Mouse (Mus musculus) heart, postnatal 36 days (tissue): ENCODE results near the gene Skap2. TPM values are rescaled to one million over a fixed set of nuclear protein-coding genes. Genes with fewer than 3 reads are reported as not detected.

Experiments used
- DNase-seq, 2 experiments: peaks; one replicate each; pipeline ENCODE4 v3.0.0; 2021 to 2022
- intact Hi-C: fragments of 180-260 bp; cut with DNase I; formaldehyde crosslinking; loops from one replicate; pipeline ENCODE4 v1.15.1; 2025
- total RNA-seq, 2 experiments: library from RNA; stranded (reverse); gene quantifications; 2 replicates each; pipeline ENCODE4 v1.2.3; 2021

Skap2 gene
- total RNA-seq, 2 experiments from 2014 or later = 8.0 to 8.2 TPM

DNA sequence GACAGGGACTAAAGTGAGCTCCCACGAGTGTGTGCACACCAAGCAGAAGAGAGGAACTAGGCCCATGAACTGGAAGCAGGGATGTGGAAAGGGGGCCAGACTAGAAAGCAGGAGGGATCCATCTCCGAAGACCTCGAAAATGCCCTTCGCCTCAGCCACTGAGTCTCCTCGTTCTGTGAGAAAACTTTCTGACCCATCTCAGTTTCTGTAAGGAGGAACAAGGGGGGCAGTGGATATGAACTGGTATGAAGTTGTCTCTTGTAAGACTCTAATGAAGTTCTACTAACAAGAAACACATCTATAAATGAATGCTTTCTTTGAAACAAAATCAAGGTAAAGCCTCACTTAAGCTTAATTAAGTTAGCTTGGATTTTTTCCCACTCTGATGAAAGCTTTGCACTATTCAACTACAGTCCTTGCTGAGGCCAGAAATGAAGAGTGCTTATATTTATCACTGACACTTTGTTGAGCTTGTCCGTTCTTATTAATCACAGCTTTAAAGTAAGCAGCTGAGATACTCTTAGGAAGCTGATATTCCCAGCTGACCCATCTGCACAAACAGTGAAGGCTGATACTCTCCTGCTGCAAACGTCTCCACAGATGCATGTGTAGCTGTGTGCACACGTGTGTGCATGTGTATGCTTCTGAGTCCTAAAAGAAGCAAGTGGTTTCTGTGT, 113.9 kb downstream of the Skap2 start:
- intact Hi-C loops = no loop called here
- DNase-seq = no peak

DNA sequence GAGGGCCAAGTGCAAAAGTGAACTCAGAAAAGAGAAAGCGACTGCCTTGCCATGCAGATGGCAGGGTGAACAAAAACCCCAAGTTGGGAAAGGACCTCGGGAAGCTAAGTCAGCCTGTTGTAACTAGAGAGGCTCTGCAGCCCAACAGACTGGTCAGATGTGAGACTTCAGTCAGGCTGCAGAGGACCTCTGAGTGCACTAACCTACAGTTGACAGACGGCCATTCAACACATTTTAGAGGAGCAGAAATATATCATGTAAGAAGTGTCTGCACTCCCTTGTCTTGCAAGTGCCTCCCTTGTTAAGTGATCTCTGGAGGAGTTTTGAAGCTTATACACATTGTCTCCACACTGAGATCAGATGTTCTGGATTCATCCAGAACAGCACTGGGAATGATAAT, 116.6 kb downstream of the Skap2 start:
- intact Hi-C loops = no loop called here
- DNase-seq = no peak

DNA sequence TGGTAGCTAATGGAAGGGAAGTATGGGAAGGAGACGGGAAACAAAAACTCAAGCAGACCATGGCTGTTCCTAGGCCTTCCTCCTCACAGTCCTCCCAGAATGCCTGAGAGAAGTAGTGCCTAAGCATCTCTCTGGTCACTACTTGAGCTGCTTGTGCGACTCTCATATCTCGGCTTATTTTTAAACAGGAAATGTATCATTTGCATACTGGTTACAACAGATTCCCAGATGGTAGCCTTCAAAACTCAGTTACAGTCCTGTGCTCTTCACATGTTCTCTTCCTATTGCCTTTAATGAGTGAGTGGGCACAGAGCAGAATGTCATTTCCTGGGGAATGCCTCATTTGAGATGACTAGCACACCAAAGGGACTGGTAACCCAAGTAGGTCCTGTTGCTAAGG, 117.6 kb downstream of the Skap2 start:
- DNase-seq = no peak
- intact Hi-C loops = no loop called here

DNA sequence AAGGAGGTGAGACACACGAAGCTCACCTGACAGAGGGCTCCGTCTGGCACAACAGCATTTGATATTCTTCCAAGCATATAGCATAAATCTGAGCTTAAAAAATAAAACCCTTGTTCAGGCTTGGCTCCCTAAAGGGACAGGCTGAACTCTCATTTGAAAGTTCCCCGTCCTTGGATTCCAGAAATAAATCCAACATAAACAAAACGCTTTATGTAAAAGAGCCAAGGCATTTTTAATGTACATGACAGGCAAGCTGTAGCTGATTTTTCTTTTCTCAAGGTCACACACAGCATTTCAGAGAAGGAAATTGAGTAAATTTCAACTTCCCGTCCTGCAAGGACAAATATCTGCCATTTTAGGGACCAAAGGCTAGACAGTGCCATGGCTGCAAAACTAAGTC, 122.0 kb downstream of the Skap2 start:
- intact Hi-C loops = no loop called here

DNA sequence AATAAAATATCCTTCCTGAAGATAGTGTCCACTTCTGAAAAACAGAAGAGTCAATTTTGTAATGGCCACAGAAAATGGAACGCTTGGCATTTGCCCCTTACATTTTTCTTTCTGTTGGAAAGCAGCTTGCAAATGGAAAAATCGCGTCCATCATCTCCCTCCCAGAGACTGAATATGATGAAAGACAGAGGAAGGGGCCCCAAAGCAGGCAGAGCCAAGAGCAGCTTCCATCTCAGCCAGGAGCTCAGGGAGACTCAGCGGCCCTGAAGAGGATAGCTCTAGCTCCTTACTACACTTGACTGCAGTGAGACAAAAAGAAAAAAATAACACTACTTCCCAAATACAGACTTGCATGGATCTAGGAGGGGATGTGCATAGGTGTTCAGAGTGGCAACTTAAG, 122.5 kb downstream of the Skap2 start:
- intact Hi-C loops = no loop called here
- no peak for DNase-seq

More for the DNA sequence above, 122.0 kb downstream of the Skap2 start:
- no peak for DNase-seq

DNA sequence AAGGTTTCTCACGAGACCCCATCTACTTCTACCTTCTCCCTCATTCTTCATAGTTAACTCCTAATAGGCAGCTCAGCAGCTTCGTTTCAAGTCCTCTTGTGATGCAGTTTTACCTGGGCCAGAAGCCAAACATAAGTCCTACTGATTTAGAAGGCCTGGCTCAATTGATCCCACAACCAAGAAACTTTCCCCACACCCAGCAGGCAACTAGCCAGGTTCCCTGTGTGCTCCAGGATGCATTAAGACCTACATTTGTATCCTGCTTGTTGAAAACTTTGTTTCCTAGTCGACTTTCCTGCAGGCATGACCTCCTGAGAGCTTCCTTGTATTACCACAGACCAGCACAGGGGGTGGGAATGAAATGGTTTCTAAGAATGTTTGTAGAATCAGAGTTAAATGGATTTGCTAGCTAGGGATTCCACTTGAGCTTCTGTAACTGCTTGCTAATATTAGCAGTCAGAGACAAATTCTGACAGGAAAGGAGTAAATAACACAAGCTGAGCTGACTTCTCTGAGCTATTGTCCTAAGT, 125.4 kb downstream of the Skap2 start:
- intact Hi-C loops = no loop called here

DNA sequence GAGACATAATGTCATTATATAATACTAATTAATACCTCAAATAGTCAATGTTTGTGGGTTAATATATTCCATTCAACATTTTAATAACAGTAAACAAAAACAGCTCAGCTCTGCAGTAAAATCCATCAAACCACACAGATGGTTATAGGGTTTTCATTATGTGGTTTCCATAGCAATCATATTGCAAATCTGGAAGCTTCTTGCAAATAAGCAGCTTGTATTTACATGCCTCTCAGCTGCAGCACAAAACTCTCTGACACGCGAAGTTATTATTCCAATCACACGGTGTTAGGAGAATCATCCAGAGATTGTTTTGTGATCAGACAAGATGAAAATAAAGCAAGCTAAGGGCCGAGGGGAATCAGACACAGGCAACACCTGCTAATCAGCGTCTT, 129.5 kb downstream of the Skap2 start:
- DNase-seq = no peak
- intact Hi-C loops = no loop called here

More for the DNA sequence above, 125.4 kb downstream of the Skap2 start:
- DNase-seq = no peak

DNA sequence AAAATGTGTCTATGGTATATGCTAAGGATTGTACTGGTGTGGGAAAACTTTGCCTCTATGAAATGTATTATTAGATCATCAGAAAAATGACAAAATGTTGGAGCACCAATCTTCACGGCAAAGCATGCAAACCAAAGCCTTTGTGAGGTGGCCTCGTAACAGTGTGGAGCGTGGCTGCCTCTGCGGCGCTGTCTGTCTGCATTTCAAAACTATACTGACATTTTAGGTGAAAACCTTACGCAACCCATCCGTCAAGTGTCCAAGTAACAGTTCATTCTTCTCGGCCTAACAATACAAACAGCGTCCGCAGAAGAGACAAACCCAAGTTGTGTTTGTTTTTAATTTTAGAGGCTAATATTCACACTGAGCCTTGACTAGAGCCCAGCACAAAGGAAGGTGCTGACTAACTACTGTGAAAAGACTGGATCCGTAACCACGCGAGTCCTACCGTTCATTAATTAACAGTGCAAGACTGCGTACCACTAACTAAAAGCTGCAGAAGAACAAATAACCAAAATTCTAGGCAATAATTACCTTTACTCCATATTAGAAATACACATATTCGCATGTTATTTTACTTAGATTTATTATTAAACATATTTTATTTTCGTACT, 130.0 kb downstream of the Skap2 start:
- intact Hi-C loops = no loop called here
- no peak for DNase-seq

DNA sequence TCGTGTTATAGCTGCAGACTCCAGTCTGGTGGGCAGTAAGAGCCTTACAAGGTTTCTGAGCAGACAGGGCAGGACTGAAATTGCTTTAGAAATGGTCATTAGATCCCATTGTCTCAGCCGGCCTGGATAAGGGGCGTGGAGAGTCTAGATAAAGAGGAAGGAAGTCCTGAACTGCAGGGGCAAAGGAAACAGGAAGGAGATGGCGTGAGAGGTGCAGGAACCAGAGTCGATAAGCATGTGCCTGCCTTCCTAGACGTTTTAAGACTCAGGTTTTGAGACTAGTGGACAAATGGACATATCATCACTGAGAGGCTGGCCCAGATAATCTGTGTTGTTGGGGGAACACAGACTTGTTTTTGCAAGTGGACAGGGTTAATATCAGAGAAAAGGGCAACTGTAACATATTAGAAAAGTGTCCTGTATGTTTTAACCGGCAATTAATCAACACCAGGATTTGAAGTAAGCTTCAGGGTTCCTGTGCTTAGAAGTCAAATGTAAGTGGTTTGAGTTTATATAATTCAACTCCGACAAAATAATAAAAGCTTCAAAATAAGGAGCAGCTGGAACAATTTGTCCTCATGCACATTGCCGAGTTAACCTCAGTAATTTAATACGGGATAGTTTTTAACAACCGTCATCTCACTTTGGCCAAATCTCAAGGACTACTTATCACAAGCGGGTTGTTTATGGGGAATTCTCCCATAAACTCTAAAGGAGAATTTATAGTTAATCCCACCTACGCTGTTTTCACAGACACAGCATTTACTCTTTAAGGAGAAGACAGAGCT, 131.0 kb downstream of the Skap2 start:
- peak; percentile 22 to 27 for DNase-seq
- intact Hi-C loops = no loop called here

DNA sequence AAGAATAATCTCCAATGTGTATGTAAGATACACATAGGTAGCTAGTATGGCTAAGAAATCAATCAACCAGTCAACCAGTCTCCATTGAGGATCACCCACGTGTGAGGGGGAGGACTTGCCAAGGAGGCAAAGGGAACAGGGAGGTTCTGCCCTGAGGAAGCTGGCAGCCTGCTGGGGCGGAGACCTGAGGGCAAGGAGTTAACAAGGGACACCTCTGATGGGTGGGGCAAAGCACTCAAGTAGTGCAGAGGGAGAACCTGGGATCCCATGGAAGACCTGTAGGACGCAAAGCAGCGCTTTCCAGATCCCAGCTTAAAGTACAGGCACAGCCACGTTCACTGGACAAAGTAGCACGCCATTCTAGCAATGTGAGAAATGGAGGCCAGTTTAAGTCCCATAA, 131.6 kb downstream of the Skap2 start:
- intact Hi-C loops = no loop called here
- DNase-seq = no peak

DNA sequence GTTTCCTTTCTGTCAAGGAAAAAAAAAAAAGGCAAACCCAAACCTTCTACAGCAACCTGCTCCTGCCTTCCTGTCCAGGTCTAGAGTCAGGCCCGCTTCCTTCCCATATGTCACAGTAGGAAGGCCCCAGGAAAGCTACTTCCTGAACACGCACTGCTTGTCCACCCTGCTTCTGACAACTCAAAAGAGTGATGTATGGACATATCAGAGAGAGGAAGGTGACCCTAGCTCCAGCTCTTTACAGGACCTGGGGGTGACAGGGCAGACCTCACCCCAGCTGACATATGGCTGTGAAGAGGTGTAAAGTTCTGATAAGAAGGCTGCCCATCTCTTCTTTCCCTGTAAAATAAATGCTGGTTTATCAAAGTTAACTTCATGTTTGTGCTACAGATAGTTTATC, 133.8 kb downstream of the Skap2 start:
- intact Hi-C loops = loop anchor here (5.0 kb wide), 2 partner anchors 134 to 209 kb away; partner anchors contain the start of gene Skap2
- no peak for DNase-seq

DNA sequence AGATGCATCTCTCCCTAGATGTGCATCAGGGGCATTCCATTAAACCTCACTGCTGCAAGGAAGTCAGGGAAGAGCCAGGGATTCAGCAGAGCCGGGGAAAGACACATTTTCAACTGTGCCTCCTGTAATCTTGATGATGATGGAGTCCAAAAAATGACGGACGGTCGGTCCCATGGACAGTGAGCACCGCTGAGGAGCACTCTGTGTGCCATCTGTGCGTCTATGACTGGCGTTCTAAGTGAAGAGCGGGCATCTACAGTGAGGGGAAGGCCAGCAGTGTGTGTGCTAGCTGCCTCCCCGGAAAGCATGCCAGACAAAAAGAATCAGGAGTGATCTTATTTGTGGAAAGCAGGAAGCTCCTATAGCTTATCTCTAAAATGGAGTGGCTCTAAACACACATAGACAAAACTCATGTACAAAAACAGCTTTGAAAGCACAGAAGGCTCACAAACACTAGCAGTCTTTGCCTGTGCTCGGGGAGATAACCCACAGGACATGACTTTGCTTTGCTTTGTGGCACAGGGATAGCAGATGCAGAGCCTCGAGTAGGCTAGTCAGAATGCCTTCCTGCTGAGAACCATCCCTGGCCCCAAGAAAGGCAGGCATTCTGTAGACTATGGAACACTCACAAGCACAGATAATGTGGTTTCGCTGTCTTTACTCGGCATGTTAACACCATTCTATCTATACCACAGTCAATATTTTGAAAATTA, 135.4 kb downstream of the Skap2 start:
- intact Hi-C loops = loop anchor here (1.0 to 5.0 kb wide), 3 partner anchors 122 to 210 kb away; partner anchors contain the start of gene Skap2
- DNase-seq = no peak

DNA sequence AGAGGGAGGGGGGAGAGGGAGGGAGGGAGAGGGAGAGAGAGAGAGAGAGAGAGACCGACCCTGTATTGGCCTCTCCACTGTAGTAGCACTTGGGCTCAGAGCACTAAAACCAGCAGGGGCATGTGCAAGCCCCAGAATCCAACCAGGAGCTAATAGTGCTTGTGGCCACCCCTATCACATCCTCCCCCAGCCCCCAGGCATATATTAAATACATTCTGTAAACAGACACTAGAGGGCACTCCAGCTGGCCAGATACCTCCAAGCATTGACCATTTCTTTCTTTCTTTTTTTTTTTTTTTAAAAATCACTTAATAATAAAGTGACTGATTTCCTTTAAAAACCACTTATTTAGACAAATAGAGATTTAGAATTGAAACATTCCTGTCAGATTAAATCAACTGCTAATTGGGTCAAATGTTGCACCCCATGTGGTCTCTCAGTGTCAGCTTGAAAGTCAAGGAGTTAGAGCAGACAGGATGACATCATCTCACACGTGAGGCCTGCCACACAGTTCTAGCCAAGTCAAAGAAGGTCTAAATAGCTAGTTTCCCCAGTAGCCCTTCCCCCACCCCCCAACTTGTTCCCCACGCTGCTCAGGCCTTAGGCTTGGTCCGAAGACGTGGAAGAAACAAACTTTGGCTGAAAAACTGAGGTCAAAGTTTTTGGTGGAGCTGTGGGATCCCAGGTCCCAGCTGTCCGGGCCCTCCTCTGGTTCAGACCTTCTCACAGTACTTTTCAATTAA, 136.3 kb downstream of the Skap2 start:
- intact Hi-C loops = loop anchor here (1.0 to 5.0 kb wide), 3 partner anchors 123 to 211 kb away; partner anchors contain the start of gene Skap2
- DNase-seq = no peak

DNA sequence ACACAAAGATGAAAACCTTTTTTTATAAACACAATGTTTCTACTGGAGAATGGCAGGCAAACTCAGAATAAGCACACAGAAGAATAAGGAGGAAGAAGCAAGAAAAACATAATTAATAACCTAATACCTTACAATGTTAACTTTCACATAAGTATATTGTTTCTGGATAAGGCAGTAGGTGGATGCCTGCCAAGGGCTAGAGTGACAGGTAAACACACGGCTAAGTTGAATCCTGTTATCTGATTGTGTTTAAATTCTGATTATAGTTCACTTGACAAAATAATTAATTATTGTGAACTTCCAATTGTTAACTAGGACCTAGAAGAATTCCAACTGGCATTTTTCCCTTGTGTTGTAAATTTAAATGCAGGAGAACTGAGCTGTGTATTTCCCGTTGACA, 138.3 kb downstream of the Skap2 start:
- no peak for DNase-seq
- intact Hi-C loops = loop anchor here (5.0 kb wide), 1 partner anchor 348 kb away; the partner anchor contains the start of gene Hoxa7

DNA sequence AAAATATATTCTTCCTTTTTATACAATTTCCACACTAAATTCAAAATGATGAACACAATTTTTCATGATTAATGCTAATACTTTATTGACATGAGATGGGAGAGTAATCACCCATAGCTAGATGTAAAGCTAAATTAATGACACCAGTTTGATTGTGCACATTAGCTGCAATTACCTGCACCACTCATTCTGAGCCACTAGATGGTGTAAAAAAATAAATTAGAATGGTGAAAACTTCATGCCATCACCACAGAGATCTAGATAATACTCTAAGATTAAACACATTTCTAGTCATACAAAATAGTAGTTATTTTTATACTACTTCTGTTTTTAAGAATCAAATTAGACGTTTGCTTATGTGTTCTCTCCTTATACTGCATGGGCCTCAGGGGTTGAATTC, 141.2 kb downstream of the Skap2 start:
- intact Hi-C loops = loop anchor here (2.0 to 5.0 kb wide), 2 partner anchors 334 to 351 kb away; partner anchors contain the start of genes Hoxa5 and Hoxa7
- DNase-seq = no peak

DNA sequence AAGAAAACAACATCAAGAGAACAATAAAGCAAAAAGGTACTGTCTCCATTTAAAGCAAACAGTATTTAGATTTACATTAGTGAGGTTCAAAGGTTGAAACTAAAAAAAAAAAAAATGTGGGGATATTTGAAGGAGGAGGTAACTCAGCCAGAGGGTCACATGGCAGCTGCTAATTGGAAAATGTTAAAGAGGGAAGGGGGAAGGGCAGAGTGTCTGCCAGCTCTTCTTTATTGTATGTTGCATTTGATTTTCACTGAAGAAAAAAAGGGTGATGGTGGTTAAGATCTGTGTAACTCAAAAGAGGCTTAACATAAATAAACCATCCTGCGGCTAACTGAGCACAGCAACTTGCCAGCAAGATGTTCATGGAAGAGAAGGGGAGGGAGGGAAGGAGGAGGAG, 142.1 kb downstream of the Skap2 start:
- DNase-seq = no peak
- intact Hi-C loops = loop anchor here (2.0 to 5.0 kb wide), 2 partner anchors 335 to 352 kb away; partner anchors contain the start of genes Hoxa5 and Hoxa7

DNA sequence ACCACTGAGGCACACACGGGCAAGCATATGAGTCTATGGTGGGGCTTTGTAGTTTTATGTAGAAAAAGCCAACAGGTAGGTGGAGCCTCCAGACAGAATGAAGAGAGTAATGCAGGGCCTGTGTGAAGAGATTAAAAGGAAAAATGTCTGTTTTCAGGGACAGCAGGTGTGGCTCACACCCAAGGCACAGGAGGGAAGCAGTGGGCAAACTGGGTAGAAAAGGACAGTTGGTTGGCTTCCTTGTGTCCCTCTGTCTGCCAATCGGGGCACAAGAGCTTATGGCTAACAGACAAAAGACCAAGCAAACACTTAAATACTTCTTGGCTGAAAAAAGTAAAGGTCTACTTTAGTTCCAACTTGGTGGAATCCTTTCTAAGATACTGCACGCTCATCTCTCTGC, 145.8 kb downstream of the Skap2 start:
- intact Hi-C loops = no loop called here
- DNase-seq = no peak

DNA sequence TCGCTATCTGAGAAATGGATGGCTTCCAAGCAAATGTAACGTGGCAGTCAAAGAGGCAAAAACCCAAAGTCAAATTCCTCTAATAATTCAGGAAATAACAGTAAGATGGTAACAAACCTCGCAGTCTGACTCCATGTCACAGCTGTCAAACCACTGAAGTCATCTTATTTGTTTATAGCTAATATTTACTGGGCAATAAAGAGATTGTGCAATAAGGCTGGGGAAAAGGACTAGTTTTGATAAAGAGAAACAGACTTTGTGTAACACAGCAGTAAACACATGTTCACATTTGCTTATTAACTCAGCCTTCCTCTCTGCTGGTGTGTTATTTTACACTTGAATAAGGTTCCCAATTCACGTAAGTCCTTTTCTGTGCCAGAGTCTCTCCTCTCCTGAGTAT, 148.8 kb downstream of the Skap2 start:
- DNase-seq = no peak
- intact Hi-C loops = no loop called here

DNA sequence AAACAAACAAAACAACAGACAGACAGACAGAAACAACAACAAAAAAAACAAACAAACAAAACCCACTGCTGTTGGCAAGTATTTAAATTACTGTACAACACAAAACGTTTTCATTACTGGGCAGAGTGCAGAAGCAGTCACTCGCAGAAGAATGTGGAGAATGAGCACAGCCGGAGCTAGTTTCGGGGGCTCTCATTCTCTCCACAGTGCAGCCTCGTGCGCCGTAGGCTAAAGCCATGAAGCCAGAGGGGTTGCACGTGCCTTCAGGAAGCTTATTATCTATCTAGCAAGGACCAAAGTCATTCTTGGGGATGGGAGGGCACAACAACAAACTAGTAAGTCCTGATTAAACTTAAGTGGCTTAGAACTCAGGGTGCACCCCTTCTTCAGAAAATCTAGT, 152.0 kb downstream of the Skap2 start:
- DNase-seq = no peak
- intact Hi-C loops = no loop called here

DNA sequence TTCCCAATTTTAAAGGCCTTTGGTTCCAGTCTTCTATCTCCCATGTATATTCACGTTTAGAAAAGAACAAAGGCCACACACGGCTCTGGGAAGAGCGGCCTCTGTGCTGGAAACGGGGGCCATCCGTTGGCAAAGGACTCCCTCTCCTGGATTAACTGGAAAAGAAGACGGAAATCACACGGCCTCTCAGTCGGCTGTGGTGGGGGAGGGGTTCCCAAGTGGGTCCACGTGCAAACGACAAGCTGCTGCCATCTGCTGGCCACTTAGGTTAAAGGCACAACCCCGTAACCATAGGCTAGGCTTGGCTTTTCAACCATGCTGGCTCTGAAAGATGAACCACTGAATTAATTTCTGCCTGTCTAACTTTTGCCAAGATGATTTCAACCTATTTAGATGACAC, 154.5 kb downstream of the Skap2 start:
- intact Hi-C loops = loop anchor here (1.0 to 5.0 kb wide), 5 partner anchors 61 to 651 kb away; no protein-coding TSS in a partner anchor
- DNase-seq = peak; percentile 90 to 93
